Mouse (Mus musculus): ENCODE measurements around the gene Nup133. TPM values are rescaled to one million over a fixed set of nuclear protein-coding genes. Genes with fewer than 3 reads are reported as not detected.

Nup133 gene
- polyA plus RNA-seq, 1 experiment from 2014 or later = 39.8 TPM

GRCm38 (mm10) chr8:123857361-123857760, 91.7 kb downstream of the Nup133 start:
- peaks cover 9% of the 10 kb centered on the region for H3K4me1 ChIP-seq
- no peak overlapping the region for H3K4me3 ChIP-seq
- no peak for ATAC-seq (ENCODE audit: low FRiP score, low read depth)
- peak overlapping the region; percentile 81; the same call in 1 of the 2 replicates for H3K4me2 ChIP-seq (replicated peaks)
- 70% methylated on average over 3 of the region's 3 CpGs for WGBS
- no peak overlapping the region for H3K9ac ChIP-seq
- no peaks in the 10 kb centered on the region for H3K9me3 ChIP-seq
- no peaks in the 10 kb centered on the region for H3K36me3 ChIP-seq
- no peak overlapping the region for H3K27ac ChIP-seq
- H3K27me3 ChIP-seq (replicated peaks) = peaks cover 11% of the 10 kb centered on the region; the same call in 1 of the 2 replicates

- Histone ChIP-seq H3K4me2 (replicated peaks) (no peak overlapping the region), H3K4me1 (peaks cover 17% of the 10 kb centered on the region), H3K4me3 (no peak overlapping the region), H3K9me3 (no peaks in the 10 kb centered on the region), H3K27ac (no peak overlapping the region), H3K9ac (no peak overlapping the region), H3K36me3 (no peaks in the 10 kb centered on the region), H3K27me3 (replicated peaks) (no peaks in the 10 kb centered on the region)
- no peak for ATAC-seq (ENCODE audit: low FRiP score, low read depth)
- WGBS = 86% methylated on average over 9 of the region's 9 CpGs
These were observed 94.2 kb downstream of the Nup133 start for GRCm38 (mm10) chr8:123854733-123855475.

GRCm38 (mm10) chr8:123854252-123854651, 94.8 kb downstream of the Nup133 start:
- WGBS = 86% methylated on average over 1 of the region's 1 CpGs
- no peak for ATAC-seq (ENCODE audit: low FRiP score, low read depth)

DNA sequence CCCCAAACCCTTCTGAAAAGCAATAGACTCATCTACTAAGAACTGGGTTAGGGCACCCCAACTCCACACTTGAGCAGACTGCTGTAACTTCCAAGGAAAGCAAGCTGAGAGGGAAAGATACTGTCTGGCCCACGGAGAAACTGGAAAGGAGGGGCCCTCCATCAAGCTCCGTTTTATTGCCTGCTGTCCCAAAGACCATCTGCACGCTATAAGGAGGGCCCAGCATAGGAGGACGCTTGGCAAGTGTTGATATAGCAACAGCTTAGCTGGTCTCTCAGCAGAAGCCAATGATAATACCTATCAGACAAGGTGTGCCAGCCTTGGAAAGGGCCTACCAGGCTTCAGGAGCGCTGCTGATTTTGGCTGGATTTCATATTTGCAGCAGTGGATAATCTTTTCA, 97.5 kb downstream of the Nup133 start:
- no peak overlapping the region for H3K4me3 ChIP-seq

More at GRCm38 (mm10) chr8:123854252-123854651, 94.8 kb downstream of the Nup133 start:
- Histone ChIP-seq H3K27me3 (replicated peaks) (no peaks in the 10 kb centered on the region), H3K9me3 (no peaks in the 10 kb centered on the region), H3K4me2 (replicated peaks) (no peak overlapping the region), H3K36me3 (no peaks in the 10 kb centered on the region), H3K27ac (no peak overlapping the region), H3K4me3 (no peak overlapping the region), H3K4me1 (peaks cover 17% of the 10 kb centered on the region), H3K9ac (no peak overlapping the region)

GRCm38 (mm10) chr8:123849352-123849751, 99.7 kb downstream of the Nup133 start:
- no peak overlapping the region for H3K27ac ChIP-seq
- ATAC-seq (ENCODE audit: low FRiP score, low read depth) = no peak

More for the DNA sequence above, 97.5 kb downstream of the Nup133 start:
- Histone ChIP-seq H3K36me3 (no peaks in the 10 kb centered on the region), H3K9ac (no peak overlapping the region), H3K4me1 (0 out of 2 replicates have a peak, but pooled peaks cover 8% of the 10 kb centered on the region), H3K4me2 (replicated peaks) (no peak overlapping the region), H3K9me3 (no peaks in the 10 kb centered on the region), H3K27me3 (replicated peaks) (no peaks in the 10 kb centered on the region), H3K27ac (no peak overlapping the region)
- WGBS = 39% methylated on average over 5 of the region's 5 CpGs
- no peak for ATAC-seq (ENCODE audit: low FRiP score, low read depth)

DNA sequence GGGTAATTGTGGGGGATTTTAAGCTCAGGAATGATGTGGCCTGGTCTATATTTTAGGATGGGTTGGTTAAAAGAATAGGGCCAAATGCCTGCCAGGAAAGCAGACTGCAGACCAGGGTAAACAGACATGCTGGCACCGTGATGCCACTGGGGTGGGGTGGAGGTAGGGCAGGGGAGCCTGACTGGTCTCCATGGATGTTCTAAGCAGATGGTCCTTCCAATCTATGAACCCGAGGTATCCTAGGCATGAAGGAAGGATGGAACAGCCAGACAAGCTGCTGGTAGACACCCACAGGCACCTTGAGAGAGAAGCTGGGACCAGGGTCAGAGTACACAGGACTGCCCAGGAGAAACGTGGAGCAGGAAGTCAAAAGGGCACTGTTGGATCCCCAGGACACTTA, 101.5 kb downstream of the Nup133 start:
- H3K36me3 ChIP-seq = no peaks in the 10 kb centered on the region
- no peak overlapping the region for H3K4me3 ChIP-seq
- ATAC-seq (ENCODE audit: low FRiP score, low read depth) = no peak
- H3K4me2 ChIP-seq (replicated peaks) = no peak overlapping the region
- H3K9ac ChIP-seq = no peak overlapping the region
- H3K27me3 ChIP-seq (replicated peaks) = no peaks in the 10 kb centered on the region
- WGBS = 60% methylated on average over 3 of the region's 3 CpGs
- no peak overlapping the region for H3K27ac ChIP-seq
- no peaks in the 10 kb centered on the region for H3K9me3 ChIP-seq
- 0 out of 2 replicates have a peak, but pooled peaks cover 8% of the 10 kb centered on the region for H3K4me1 ChIP-seq

More at GRCm38 (mm10) chr8:123849352-123849751, 99.7 kb downstream of the Nup133 start:
- Histone ChIP-seq H3K9me3 (no peaks in the 10 kb centered on the region), H3K4me1 (0 out of 2 replicates have a peak, but pooled peaks cover 8% of the 10 kb centered on the region), H3K9ac (no peak overlapping the region), H3K27me3 (replicated peaks) (no peaks in the 10 kb centered on the region), H3K36me3 (no peaks in the 10 kb centered on the region), H3K4me3 (no peak overlapping the region), H3K4me2 (replicated peaks) (no peak overlapping the region)
- 85% methylated on average over 4 of the region's 4 CpGs for WGBS

Other genes with a start within 250 kb of the Nup133 start
- gene Rab4a, start 143.3 kb downstream of the Nup133 start, polyA plus RNA-seq (2016; fragmentation: Nextera tagmentation; extraction: Ambion mirVana) = 73.0 and 74.2 TPM in 2 replicates
- gene Ccsap, start 89.1 kb downstream of the Nup133 start, polyA plus RNA-seq (2016; fragmentation: Nextera tagmentation; extraction: Ambion mirVana) = 8.2 and 8.5 TPM in 2 replicates
- gene Acta1, start 54.5 kb downstream of the Nup133 start, polyA plus RNA-seq (2016; fragmentation: Nextera tagmentation; extraction: Ambion mirVana) = 56.3 and 78.1 TPM in 2 replicates
- 19.5 and 19.9 TPM in 2 replicates for gene Abcb10, start 33.9 kb upstream of the Nup133 start, polyA plus RNA-seq (2016; fragmentation: Nextera tagmentation; extraction: Ambion mirVana)
- 34.6 and 35.1 TPM in 2 replicates for gene Taf5l, start 72.1 kb upstream of the Nup133 start, polyA plus RNA-seq (2016; fragmentation: Nextera tagmentation; extraction: Ambion mirVana)
- 5.0 and 5.5 TPM in 2 replicates for gene Urb2, start 72.2 kb upstream of the Nup133 start, polyA plus RNA-seq (2016; fragmentation: Nextera tagmentation; extraction: Ambion mirVana)